Mouse (Mus musculus) cerebellum, adult 11 months (tissue): ENCODE data around the gene Eif4a3.
"Not testable (repeated sequence)": the region's sequence is repeated elsewhere in the genome, so short reads cannot be mapped to it uniquely, and the experiment has no call there.

Source experiments
- DNase-seq: peaks from one replicate; pipeline ENCODE4 v3.0.0; 2022

Gene Eif4a3

DNA sequence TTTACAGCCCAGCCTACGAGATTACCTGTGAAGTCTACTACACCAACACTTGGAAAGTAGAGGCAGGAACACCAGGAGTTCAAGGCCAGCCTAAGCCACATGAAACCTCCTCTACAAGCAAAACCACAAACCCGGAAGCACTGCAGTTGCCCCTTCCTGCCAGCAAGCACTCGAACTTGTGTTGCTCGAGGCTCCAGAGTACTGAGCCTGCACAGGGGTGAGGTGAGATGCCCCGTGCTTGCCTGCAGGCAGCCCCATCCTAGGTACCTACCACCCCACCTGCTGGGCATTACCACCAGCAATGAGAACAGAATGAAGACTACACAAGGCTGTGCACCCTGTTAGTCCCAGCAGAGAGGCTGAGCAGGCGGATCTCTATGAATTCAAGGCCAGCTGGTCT, 1.9 kb downstream of the Eif4a3 start:
- no peak for DNase-seq

DNA sequence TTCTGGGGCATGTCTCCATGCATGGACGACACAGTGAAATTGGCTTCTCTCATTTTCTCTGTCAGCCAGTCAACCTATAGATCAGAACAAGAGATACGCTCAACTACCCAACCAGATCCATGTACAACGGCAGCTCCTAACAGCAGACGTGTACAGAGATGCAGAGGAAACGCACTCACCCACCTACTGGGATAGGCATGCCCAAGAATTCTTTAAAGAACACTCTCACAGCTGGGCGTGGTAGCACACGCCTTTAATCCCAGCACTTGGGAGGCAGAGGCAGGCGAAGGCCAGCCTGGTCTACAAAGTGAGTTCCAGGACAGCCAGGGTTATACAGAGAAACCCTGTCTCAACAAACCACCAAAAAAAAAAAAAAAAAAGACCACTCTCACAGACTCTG, 7.0 kb downstream of the Eif4a3 start:
- not testable (repeated sequence) for DNase-seq

DNA sequence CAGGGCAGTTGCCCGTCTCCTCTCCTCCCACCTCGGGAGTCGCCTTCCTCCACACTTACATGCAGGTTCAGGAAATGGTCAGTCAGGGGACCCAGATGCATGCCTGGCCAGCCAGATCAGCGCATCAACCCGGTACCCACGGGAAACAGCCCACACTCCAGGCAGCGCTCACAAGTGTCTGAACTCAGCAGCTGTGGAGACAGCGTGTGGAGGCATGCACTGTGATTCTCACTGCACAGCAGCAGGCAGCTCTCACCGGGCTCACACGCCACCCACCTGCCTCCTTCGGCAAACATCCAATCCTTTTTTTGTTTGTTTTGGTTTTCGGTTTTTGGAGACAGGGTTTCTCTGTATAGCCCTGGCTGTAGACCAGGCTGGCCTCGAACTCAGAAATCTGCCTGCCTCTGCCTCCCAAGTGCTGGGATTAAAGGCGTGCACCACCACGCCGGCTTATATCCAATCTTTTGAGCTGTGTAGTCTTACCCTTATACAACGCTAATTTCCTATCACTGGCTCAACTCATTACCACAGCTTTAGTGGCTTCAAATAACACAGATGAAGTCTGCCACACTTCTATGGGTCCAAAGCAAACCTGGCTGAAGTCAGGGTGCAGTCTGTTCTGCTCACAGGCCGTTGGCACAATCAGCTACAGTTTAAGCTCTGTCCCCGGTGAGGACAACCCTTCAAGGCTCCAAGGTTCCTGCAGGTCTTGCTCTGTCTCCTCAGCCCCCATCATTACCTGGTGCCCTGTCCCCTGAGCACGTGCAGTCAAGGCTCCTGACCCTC, 12.5 kb downstream of the Eif4a3 start:
- DNase-seq = no peak

DNA sequence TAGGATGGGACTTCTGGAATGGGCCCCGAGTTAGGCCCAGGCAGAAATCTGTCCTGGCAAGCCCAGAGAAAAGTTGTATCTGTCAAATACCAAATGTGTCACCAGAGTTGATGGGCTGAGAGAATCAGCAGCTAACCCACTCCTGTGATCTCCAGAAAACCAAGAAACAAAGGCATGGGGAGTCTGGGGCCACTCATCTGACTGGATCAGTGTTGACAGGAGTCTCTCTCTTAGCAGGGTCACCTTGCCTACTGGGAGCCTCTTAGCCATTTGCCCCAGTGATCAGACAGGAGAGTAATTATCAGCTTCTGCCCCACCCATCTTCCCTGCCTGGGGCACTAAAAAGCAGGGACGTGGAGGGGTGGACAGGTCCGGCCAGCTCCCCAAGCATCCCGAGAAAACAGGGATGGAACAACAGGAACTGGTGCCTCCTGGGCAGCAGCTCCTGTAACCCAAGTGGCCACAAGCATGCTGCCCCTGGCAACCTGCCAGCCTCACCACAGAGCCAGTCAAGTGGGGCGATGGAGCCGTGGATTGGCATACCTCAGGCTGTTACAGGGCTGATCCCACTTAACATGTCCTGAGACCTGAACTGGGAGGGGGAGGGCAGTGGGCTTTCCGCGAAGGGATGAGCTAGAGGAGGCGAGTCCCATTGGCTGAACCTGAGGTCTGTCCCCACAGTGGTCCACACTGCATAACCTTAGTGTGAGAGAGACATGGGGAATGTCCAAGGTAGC, 13.9 kb downstream of the Eif4a3 start:
- DNase-seq = no peak

DNA sequence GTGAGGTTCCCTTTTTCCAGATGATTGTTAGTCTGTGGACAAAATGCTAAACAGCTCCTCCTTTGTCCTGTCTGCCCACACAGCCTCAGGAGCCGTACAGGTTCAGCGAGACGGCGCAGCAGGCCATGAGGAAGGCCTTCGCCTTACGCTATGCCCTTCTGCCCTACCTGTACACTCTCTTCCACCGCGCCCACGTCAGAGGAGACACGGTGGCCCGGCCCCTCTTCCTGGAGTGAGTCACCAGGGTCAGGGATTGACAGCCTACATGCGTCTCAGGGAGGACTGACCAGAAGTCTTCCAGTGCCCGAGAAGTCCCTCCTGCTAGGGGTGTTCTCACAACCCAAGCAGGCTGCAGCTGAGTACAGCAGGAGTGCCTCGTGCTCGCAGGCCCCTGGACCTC, 18.9 kb downstream of the Eif4a3 start:
- no peak for DNase-seq

DNA sequence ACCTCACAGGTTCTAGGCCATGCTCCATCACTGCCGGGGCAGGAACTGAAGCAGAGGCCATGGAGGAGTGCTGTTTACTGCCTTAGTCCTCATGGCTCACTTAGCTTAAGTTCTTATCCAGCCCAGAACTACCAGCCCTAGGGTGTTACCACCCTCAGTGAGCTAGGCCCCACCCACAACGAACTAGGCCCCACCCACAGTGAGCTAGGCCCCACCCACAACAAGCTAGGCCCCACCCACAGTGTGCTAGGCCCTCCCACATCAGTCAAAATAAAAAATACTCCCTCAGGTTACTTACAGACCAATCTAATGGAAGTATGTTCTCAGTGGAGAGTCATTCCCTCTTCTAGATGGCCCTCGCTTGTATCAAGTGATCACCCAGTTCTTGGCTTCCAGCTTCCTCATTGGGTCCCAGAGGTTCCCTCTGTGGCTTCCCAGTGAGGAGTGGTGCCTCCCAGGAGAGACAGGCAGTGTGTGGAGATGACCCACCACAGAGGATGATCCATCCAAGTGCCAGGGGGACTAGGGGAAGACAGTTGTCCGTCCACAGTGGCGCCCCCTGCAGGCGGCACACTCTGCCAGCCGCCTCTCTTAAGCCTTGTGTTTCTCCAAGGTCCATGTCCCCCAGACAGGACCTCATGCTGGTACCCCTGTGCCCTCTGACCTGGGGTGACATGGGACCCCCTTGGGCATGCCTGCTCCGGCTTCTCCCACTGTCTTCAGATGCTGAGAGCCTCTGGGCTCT, 26.5 kb downstream of the Eif4a3 start:
- no peak for DNase-seq

DNA sequence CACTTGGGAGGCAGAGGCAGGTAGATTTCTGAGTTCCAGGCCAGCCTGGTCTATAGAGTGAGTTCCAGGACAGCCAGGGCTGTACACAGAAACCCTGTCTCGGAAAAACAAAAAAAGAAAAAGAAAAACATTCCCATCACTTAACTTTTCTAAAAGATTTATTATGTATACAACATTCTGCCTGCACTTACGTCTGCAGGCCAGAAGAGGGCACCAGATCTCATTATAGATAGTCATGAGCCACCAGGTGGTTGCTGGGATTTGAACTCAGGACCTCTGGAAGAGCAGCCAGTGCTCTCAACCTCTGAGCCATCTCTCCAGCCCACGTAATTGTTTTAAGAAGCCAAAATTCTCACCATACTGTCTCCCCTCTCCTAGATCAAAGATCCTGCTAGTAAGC, 27.4 kb downstream of the Eif4a3 start:
- not testable (repeated sequence) for DNase-seq

DNA sequence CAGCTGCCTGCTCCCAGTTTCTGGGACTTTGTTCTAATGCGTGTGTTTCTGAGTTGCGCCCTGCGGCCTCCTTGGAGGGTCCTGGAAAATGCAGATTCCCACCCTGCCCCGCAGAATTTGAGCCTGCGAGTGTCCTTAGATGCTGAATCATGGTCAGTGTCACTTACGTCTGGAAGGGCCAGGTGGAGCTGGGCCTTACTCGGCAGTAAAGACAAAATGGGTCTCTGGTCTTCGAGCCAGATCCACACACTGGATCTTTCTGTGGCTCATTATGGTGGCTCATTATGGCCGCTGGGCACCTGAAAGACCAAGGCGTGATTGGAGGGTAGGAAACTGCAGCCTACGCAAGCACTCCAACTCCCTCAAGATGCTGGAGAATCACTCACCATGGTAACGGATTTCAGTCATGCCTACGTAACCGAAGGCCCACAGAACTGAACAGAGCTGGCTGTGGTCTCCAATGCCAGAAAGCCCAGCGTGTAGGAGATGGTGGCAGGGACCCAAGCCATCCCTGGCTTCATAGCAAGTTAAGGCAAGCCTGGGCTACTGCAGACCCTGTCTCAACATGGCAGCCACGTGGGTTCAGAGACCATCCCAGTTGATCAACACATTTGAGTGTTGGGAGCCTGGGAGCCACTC, 31.2 kb downstream of the Eif4a3 start:
- DNase-seq = no peak

DNA sequence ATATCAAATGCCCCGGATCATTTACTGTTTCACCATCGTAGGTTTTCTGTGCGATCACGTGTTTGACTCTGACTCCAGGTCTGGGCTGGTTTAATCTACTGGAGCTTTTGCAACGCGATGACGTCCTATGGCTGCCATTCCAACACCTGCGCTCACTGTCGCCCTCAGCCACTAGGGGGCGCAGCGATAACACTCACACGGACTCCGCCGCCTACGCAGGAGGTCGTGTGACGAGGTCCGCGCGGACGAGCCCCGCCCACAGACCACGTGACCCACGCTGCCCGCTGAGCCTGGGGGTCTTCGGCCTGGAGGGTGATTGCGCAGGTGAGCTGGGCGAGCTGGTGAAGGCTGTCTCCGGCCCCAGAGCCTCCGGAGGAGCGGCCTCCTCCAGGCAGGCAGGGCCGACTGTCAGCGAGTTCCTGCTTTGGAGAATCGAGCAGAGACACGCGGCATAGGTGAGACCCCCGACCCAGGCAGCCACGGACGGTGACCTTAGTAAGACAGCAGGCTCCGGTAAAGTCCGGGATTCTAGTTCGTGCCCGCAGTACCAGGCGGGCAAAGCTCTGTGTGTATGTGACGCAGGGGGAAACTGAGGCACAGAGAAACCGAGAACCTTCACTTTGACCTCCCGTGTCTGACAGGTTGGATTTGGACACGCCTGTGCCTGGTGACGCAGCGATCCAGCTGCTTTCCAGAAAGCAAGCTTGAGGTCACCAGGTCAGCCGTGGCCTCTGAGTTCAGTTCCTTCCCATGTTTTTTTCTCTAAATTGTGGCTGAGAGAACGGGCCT, 31.9 kb downstream of the Eif4a3 start, which contains the start of gene Gaa:
Gaa (plus strand) TSS at position 120 of the 789 bp plus-strand sequence.
- peak; percentile 96 for DNase-seq

DNA sequence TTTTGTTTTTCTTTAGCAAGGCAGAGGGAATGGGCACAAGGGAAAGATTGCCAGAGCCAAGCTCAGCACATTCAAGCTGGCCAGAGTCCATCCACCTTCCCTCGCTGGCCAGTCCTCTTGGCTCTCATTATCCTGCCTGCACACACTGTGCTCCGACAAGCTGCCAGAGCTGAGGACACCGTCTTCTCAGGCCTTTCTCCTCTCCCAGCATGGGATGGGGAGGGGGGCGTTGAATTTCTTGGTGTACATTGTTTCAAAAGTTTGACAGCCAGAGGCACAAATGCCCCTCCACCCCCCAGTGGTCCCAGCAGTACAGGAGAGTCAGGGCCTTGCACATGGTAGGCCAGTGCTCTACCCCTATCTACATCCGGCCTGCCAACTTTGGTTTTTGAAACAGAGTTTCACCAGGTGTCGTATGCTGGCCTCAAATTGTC, 32.6 kb downstream of the Eif4a3 start:
- peak; percentile 79 for DNase-seq

DNA sequence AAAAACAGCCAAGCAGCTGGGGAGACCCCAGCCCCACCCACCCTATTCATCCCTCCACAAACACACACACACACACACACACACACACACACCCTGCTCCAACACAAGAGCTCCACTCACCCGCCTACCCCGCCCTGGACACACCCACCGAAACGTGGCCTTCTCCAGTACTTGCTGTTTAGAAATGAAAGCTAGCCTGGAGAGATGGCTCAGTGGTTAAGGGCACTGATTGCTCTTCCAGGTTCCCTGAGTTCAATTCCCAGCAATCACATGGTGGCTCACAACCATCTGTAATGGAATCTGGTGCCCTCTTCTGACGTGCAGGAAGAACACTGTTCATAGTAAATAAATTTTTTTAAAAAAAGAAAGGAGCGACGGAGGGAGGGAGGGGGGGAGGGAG, 34.1 kb downstream of the Eif4a3 start:
- no peak for DNase-seq

DNA sequence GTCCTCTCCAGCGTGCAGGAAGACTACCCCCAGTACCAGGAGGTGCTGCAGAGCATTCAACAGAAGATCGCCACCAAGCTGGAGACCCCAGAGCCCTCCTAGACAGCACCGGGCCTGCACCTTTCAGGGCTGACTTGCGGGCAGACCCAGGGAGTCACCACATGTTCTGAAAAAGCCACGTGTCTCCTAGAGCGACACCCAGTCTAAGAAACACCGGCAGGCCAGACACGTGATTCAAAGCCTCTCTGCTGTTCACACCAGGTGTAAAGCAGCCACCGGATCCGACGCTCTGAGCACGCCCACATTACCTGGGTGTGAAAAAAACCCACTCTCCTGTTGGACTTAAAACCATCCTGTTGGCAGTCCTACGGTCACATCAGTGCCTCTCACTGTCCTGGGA, 35.5 kb downstream of the Eif4a3 start:
- DNase-seq = no peak

DNA sequence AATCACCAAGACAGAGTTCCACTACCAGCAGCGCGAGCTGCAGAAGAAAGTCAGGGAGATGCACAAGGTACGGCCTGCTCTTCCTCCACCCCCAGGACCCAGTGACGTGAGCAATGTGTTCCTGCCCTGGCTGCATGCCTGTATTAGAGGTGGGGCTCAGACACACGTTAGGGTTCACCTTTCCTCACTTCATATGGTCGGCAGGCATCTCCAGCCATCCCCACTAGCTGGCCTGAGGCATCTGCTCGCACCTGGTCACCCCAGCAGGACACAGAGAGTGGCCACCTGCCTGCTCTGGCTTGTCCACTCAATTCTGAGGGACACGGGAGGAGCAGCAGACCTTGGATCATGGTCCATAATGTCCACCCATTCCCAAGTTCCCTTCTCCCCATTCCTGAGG, 39.9 kb downstream of the Eif4a3 start:
- DNase-seq = no peak

DNA sequence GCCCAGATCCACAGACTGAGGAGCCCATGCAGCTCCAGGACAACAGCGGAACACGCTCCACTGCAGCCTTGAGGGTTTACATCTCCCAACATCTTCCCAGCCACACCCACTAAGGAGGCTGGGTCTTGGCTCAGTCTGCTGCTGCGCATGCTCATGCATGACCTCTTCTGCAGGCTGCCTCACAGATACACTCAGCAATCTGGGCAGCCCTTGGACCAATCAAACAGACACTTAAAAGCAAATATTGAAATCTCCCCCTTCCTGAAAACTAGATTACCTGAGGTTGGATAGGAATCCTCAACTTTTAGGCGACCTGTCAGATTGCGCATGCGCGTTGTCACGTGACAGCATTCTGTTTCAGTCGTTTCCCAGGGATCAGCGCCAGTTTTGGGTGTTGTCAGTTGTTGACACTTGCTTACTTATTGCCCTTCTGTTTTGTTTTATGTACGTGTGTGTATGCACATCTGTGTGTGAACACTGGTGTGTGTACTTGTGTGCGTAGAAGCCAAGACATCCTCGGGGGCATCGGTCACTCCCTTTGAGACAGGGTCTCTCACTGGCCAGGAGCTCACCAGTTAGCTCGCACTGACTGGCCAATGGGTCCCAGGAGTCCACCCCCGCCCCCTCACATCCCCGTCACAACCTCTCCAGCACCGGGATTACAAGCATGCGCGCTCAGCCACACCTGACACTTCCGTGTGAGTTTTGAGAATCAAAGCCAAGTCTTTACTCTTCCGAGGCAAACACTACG, 41.1 kb downstream of the Eif4a3 start:
- peak; percentile 62 for DNase-seq

DNA sequence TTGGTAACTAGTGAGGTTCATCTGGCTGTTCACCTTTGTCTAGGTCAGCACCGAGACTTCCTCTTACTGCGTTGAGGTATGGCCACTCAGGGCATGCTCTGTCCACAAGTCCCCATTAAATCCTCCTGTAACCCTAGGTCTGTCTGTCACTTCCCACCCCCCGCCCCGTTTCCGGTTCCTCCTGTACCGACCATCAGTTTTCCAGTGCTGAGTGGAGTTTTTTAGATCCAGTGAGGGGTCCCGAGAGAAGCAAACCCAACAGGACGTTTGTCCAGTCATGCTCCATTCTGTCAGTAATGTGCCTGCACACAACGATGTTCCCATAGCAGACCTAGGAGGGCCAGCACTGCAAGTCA, 41.7 kb downstream of the Eif4a3 start:
- DNase-seq = no peak

DNA sequence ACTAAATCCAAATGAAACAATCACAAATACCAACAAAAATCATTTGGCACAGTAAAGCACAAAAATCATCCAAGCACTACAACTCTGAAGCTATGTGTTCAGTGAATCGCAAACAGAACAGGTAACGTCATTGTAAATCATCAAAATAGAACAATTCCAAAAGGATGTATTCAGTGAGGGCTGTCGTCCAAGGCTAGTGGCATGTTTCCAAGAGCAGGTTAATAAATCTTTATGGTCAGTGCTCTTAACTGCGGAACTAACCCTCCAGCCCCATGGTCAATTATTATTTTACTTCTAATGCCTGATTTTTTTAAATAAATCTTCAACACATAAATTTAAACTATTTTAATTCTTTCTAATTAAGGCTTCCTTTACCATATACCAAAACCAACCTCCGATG, 43.3 kb downstream of the Eif4a3 start:
- not testable (repeated sequence) for DNase-seq

DNA sequence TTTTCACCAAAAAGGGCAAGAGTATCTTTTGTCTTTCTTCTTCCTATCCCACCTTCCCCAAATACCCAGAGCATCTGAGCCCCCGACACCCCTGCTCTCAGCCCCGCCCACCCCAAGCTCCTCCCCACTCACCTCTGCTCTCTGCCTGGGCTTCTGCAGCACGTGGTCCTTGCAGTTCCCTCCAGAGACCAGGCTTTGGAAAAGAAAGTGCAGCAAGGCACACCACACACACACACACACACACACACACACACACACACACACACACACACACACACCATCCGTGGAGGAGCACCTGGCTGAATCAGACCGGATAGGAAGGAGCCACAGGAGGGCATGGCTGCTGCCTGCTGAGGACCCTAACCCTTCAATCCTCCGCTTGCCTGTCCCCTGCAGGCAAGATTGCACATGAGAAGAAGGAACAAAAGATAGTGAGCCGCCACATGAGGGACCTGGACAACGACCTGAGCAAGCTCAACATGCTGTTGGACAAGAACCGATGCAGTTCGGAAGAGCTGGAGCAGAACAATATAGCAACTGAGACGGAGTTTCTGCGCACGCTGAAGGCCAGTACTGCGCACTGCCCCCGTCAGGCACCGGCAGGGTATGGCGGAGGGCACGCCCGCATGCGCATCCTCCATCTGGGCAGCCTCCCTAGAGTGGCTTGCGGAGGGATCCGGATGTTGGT, 46.9 kb downstream of the Eif4a3 start:
- DNase-seq = no peak

DNA sequence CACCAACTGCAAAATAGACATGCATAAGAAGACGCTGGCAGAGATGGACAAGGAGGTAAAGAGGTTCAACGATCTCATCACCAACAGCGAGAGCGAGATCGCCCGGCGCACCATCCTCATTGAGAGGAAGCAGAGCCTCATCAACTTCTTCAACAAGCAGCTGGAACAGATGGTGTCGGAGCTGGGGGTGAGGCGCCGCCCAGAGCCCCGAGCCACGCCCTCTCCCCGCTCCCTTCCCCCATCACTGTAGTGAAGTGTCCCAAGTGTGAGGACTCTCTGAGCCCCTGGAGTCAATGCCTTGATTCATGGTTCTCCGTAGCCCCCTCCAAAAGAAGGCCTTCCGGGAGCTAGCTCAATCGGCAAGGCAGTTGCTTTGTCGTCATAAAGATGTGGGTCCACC, 48.9 kb downstream of the Eif4a3 start:
- no peak for DNase-seq

DNA sequence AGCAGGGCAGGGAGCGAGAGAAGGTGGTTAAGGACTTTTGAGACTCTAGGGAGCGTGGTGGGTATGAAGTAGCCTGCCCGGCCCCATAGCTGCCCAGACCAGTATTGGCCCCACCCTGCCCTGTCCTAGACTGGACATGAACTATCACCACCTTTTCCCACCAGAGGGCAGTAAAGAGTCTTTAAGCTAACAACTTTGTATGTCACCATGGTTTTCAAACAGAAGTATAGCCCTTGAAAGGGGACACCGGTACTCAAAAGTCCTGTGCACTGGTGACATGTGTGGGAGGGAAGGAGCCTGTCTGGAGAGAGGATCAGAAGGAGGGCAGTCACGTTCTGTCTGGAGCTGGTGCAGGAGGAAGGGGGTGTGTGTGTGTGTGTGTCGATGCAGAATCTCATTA, 50.9 kb downstream of the Eif4a3 start:
- DNase-seq = peak; percentile 67

DNA sequence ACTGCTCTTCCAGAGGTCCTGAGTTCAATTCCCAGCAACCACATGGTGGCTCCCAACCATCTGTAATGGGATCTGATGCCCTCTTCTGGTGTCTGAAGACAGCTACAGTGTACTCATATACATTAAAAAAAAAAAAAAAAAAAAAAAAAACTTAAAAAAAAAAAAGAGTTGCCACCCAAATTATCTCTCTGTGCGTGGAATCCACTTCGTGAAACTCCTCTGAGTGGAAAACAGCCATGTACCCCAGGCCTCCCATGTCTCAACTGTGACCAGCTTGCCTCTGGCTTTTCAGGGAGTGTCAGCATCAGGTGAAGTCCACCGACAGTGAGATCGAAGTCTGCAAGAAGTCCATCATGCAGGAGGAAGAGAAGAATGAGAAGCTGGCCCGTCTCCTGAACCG, 54.3 kb downstream of the Eif4a3 start:
- DNase-seq = not testable (repeated sequence)

DNA sequence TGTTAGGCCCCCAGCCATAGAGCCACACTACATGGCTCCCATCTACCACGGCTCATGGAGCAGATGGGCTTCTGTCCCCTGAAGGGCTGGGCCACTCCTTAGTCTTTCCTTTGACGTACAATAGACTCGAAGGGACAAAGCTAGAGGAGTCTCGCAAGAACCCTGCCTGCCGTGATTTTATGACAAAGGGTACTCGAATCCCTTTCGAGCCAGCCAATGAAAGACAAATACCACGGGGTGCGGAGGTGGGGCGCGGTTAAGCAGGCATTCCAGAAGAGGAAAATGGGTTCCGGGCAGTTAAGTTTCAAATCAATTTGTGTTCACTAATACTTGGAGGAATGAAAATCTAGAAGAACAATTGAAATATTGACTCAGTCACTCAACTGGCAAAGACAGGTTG, 60.4 kb downstream of the Eif4a3 start:
- no peak for DNase-seq
